Mouse (Mus musculus): ENCODE results near the gene Smox.

- TF ChIP-seq POLR2A (IDR thresholded peaks at IDR 0.05; ENCODE audit: low read depth, low read length), result no peak
- no peak for TF ChIP-seq CTCF (IDR thresholded peaks at IDR 0.05; ENCODE audit: extremely low read depth, insufficient read length, insufficient replicate concordance, low read depth, low read length)
Measured at GRCm38 (mm10) chr2:131535168-131535567, 43.9 kb downstream of the Smox start.

Measured in small intestine, adult 2 months (tissue).